Mouse (Mus musculus): Measurements from ENCODE around the gene Uqcc2. TPM values are rescaled to one million over a fixed set of nuclear protein-coding genes. Genes with fewer than 3 reads are reported as not detected.

Uqcc2 gene
- polyA plus RNA-seq, 1 experiment from 2014 or later = 353 TPM

DNA sequence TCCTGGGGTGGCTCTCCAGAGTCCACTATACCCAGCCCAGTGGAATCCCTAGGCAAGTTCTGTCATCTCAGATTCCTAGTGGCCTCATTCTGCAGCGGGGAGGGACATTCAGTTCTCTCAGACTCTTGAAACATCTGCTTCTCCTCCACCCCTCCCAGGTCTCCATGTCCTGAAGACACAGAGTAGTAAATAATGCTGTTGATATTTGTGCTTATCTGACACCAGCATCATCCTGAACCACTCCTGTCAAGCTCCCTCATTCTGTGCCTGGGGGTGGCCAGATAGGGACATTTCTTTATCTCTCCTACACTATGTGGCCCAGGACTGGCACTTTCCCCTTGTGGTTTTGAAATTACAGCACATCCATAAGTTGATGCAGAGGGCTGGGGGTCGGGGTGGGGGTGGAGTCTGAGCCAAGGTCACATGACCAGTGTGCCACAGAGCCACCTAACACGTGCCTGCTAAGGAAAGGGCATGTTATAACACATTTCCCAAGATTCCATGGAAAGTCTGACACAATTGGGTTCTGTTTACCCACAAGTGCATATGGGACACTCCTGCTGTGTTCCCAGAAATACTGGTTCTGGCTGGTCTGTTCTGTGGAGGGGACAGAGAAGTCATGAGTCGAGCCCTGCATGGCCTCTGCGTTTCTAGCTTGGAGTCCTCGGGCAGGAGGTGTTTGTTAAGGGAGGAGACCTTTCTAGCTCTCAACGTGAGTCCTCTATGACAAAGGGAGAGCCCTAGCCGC is 19.4 kb upstream of the Uqcc2 start:
- 61% methylated on average over 8 of the region's 8 CpGs for WGBS
- Histone ChIP-seq H3K36me3 (ENCODE audit: control insufficient read depth, insufficient read depth, low read length) (no peaks in the 10 kb centered on the region), H3K4me3 (replicated peaks; ENCODE audit: low read depth, low read length) (no peak overlapping the region), H3K9me3 (ENCODE audit: control insufficient read depth, low read length) (no peaks in the 10 kb centered on the region), H3K27me3 (ENCODE audit: control insufficient read depth, insufficient read depth, low read length) (no peaks in the 10 kb centered on the region), H3K9ac (replicated peaks; ENCODE audit: low read length) (no peak overlapping the region), H3K27ac (replicated peaks; ENCODE audit: low read depth, low read length) (no peak overlapping the region), H3K4me1 (ENCODE audit: control insufficient read depth, insufficient read depth, low read length) (peaks cover 10% of the 10 kb centered on the region), H3K4me2 (ENCODE audit: low read length) (no peak overlapping the region)
- DNase-seq = no peak
- ATAC-seq (ENCODE audit: low FRiP score, low TSS enrichment) = no peak

DNA sequence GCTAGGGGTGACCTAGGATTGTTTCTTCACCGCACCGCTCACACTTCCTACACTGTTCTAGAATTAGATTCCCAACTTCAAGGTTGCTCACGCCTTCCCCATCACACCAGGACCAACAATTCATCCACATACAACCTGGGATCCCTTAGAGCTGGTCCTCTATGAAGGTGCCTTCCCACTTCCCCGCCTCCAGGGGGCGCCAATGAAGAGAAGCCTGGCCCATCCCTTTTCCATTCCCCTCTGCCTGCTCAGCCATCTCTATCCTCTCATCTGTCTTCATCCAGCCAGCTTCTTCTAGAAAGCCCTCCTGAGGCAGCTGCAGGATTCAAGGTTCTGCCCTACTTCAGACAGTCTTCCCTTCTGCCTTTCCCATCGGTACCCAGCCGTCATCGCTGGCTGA is 17.7 kb upstream of the Uqcc2 start:
- no peaks in the 10 kb centered on the region for H3K36me3 ChIP-seq (ENCODE audit: control insufficient read depth, insufficient read depth, low read length)
- no peak overlapping the region for H3K4me2 ChIP-seq (ENCODE audit: low read length)
- H3K9ac ChIP-seq (replicated peaks; ENCODE audit: low read length) = no peak overlapping the region
- H3K9me3 ChIP-seq (ENCODE audit: control insufficient read depth, low read length) = no peaks in the 10 kb centered on the region
- H3K27ac ChIP-seq (replicated peaks; ENCODE audit: low read depth, low read length) = no peak overlapping the region
- no peak for DNase-seq
- H3K27me3 ChIP-seq (ENCODE audit: control insufficient read depth, insufficient read depth, low read length) = no peaks in the 10 kb centered on the region
- no peak for ATAC-seq (ENCODE audit: low FRiP score, low TSS enrichment)
- WGBS = 70% methylated on average over 8 of the region's 8 CpGs
- no peak overlapping the region for H3K4me3 ChIP-seq (replicated peaks; ENCODE audit: low read depth, low read length)
- H3K4me1 ChIP-seq (ENCODE audit: control insufficient read depth, insufficient read depth, low read length) = peaks cover 12% of the 10 kb centered on the region

- ATAC-seq (ENCODE audit: low FRiP score, low TSS enrichment) = no peak
- H3K9ac ChIP-seq (replicated peaks; ENCODE audit: low read length) = no peak overlapping the region
- no peaks in the 10 kb centered on the region for H3K27me3 ChIP-seq (ENCODE audit: control insufficient read depth, insufficient read depth, low read length)
- no peak overlapping the region for H3K4me3 ChIP-seq (replicated peaks; ENCODE audit: low read depth, low read length)
- no peak overlapping the region for H3K4me2 ChIP-seq (ENCODE audit: low read length)
- no peak for DNase-seq
- H3K36me3 ChIP-seq (ENCODE audit: control insufficient read depth, insufficient read depth, low read length) = no peaks in the 10 kb centered on the region
- H3K27ac ChIP-seq (replicated peaks; ENCODE audit: low read depth, low read length) = no peak overlapping the region
- peaks cover 15% of the 10 kb centered on the region for H3K4me1 ChIP-seq (ENCODE audit: control insufficient read depth, insufficient read depth, low read length)
- WGBS = 77% methylated on average over 7 of the region's 7 CpGs
- no peaks in the 10 kb centered on the region for H3K9me3 ChIP-seq (ENCODE audit: control insufficient read depth, low read length)
Observed at GRCm38 (mm10) chr17:27150871-27151270, 17.2 kb upstream of the Uqcc2 start.

- H3K9me3 ChIP-seq (ENCODE audit: control insufficient read depth, low read length) = no peaks in the 10 kb centered on the region
- ATAC-seq (ENCODE audit: low FRiP score, low TSS enrichment) (no peak), DNase-seq (no peak)
- no peaks in the 10 kb centered on the region for H3K36me3 ChIP-seq (ENCODE audit: control insufficient read depth, insufficient read depth, low read length)
- no peaks in the 10 kb centered on the region for H3K27me3 ChIP-seq (ENCODE audit: control insufficient read depth, insufficient read depth, low read length)
- H3K27ac ChIP-seq (replicated peaks; ENCODE audit: low read depth, low read length) = no peak overlapping the region
- peaks cover 23% of the 10 kb centered on the region for H3K4me1 ChIP-seq (ENCODE audit: control insufficient read depth, insufficient read depth, low read length)
- H3K4me3 ChIP-seq (replicated peaks; ENCODE audit: low read depth, low read length) = no peak overlapping the region
- no peak overlapping the region for H3K4me2 ChIP-seq (ENCODE audit: low read length)
- no peak overlapping the region for H3K9ac ChIP-seq (replicated peaks; ENCODE audit: low read length)
- 32% methylated on average over 8 of the region's 8 CpGs for WGBS
Observed at GRCm38 (mm10) chr17:27146323-27146923, 12.7 kb upstream of the Uqcc2 start.

- H3K27me3 ChIP-seq (ENCODE audit: control insufficient read depth, insufficient read depth, low read length) = no peaks in the 10 kb centered on the region
- H3K4me2 ChIP-seq (ENCODE audit: low read length) = no peak overlapping the region
- peaks cover 35% of the 10 kb centered on the region for H3K4me1 ChIP-seq (ENCODE audit: control insufficient read depth, insufficient read depth, low read length)
- DNase-seq (no peak), ATAC-seq (ENCODE audit: low FRiP score, low TSS enrichment) (no peak)
- no peak overlapping the region for H3K27ac ChIP-seq (replicated peaks; ENCODE audit: low read depth, low read length)
- no peak overlapping the region for H3K9ac ChIP-seq (replicated peaks; ENCODE audit: low read length)
- no peaks in the 10 kb centered on the region for H3K9me3 ChIP-seq (ENCODE audit: control insufficient read depth, low read length)
- 79% methylated on average over 4 of the region's 4 CpGs for WGBS
- H3K4me3 ChIP-seq (replicated peaks; ENCODE audit: low read depth, low read length) = no peak overlapping the region
- H3K36me3 ChIP-seq (ENCODE audit: control insufficient read depth, insufficient read depth, low read length) = no peaks in the 10 kb centered on the region
Observed at GRCm38 (mm10) chr17:27144152-27144551, 10.4 kb upstream of the Uqcc2 start.

- H3K9me3 ChIP-seq (ENCODE audit: control insufficient read depth, low read length) = no peaks in the 10 kb centered on the region
- DNase-seq (no peak), ATAC-seq (ENCODE audit: low FRiP score, low TSS enrichment) (no peak)
- no peak overlapping the region for H3K27ac ChIP-seq (replicated peaks; ENCODE audit: low read depth, low read length)
- H3K4me3 ChIP-seq (replicated peaks; ENCODE audit: low read depth, low read length) = no peak overlapping the region
- 67% methylated on average over 10 of the region's 10 CpGs for WGBS
- no peaks in the 10 kb centered on the region for H3K36me3 ChIP-seq (ENCODE audit: control insufficient read depth, insufficient read depth, low read length)
- H3K9ac ChIP-seq (replicated peaks; ENCODE audit: low read length) = no peak overlapping the region
- no peaks in the 10 kb centered on the region for H3K27me3 ChIP-seq (ENCODE audit: control insufficient read depth, insufficient read depth, low read length)
- no peak overlapping the region for H3K4me2 ChIP-seq (ENCODE audit: low read length)
- peaks cover 40% of the 10 kb centered on the region for H3K4me1 ChIP-seq (ENCODE audit: control insufficient read depth, insufficient read depth, low read length)
Observed at GRCm38 (mm10) chr17:27141971-27142450, 8.3 kb upstream of the Uqcc2 start.

- no peaks in the 10 kb centered on the region for H3K9me3 ChIP-seq (ENCODE audit: control insufficient read depth, low read length)
- H3K36me3 ChIP-seq (ENCODE audit: control insufficient read depth, insufficient read depth, low read length) = no peaks in the 10 kb centered on the region
- peaks cover 34% of the 10 kb centered on the region for H3K4me1 ChIP-seq (ENCODE audit: control insufficient read depth, insufficient read depth, low read length)
- H3K27me3 ChIP-seq (ENCODE audit: control insufficient read depth, insufficient read depth, low read length) = no peaks in the 10 kb centered on the region
- no peak overlapping the region for H3K9ac ChIP-seq (replicated peaks; ENCODE audit: low read length)
- ATAC-seq (ENCODE audit: low FRiP score, low TSS enrichment) (no peak), DNase-seq (peak; percentile 48)
- no peak overlapping the region for H3K4me2 ChIP-seq (ENCODE audit: low read length)
- H3K4me3 ChIP-seq (replicated peaks; ENCODE audit: low read depth, low read length) = no peak overlapping the region
- peak overlapping the region; percentile 67 for H3K27ac ChIP-seq (replicated peaks; ENCODE audit: low read depth, low read length)
- WGBS = 34% methylated on average over 9 of the region's 9 CpGs
Observed at GRCm38 (mm10) chr17:27140262-27140661, 6.5 kb upstream of the Uqcc2 start.

DNA sequence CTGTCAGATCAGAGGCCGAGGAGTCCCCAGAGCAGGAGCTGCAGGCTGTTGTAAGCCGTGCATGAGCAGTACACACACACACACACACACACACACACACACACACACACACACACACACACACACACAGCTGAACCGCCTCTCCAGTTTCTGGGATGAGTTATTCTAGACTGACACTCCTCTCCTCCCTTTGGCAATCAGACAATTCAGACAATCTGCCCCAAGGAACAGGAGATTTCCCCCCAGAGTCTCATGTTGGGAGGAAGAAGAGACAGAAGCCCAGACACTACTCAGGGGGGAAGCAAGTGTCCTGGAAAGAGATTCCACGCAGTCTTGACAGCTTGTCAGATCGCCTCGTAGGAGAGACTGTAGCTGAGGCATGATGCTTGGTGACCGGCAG is 5.6 kb upstream of the Uqcc2 start:
- Histone ChIP-seq H3K4me1 (ENCODE audit: control insufficient read depth, insufficient read depth, low read length) (peaks cover 30% of the 10 kb centered on the region), H3K36me3 (ENCODE audit: control insufficient read depth, insufficient read depth, low read length) (no peaks in the 10 kb centered on the region), H3K27me3 (ENCODE audit: control insufficient read depth, insufficient read depth, low read length) (no peaks in the 10 kb centered on the region), H3K4me3 (replicated peaks; ENCODE audit: low read depth, low read length) (no peak overlapping the region), H3K4me2 (ENCODE audit: low read length) (no peak overlapping the region), H3K9ac (replicated peaks; ENCODE audit: low read length) (no peak overlapping the region), H3K9me3 (ENCODE audit: control insufficient read depth, low read length) (no peaks in the 10 kb centered on the region), H3K27ac (replicated peaks; ENCODE audit: low read depth, low read length) (peak overlapping the region; percentile 67)
- DNase-seq (peak; percentile 42), ATAC-seq (ENCODE audit: low FRiP score, low TSS enrichment) (no peak)
- 41% methylated on average over 7 of the region's 7 CpGs for WGBS

DNA sequence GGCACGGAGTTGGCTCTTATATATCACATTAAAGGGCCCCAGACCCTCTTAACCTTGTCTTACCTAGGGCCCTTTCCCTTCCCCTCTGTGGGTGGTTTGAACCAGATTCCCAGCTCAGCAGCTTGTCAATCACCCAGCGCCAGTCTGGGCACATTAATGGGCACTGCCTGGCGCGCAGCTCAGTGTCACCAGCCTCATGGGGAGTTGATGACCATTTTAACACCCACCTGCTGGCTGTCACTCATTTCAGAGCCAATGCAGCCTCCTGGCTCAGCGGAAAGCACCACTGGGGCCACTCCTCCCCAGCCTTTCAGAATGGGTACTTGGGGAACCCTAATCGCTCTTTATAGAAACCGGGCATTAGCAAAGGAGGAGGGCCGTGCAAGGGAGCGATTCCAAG is 4.7 kb upstream of the Uqcc2 start:
- H3K4me2 ChIP-seq (ENCODE audit: low read length) = no peak overlapping the region
- H3K27ac ChIP-seq (replicated peaks; ENCODE audit: low read depth, low read length) = no peak overlapping the region
- no peaks in the 10 kb centered on the region for H3K9me3 ChIP-seq (ENCODE audit: control insufficient read depth, low read length)
- H3K27me3 ChIP-seq (ENCODE audit: control insufficient read depth, insufficient read depth, low read length) = no peaks in the 10 kb centered on the region
- H3K9ac ChIP-seq (replicated peaks; ENCODE audit: low read length) = no peak overlapping the region; the same call in 1 of the 2 replicates
- no peak overlapping the region for H3K4me3 ChIP-seq (replicated peaks; ENCODE audit: low read depth, low read length)
- peaks cover 28% of the 10 kb centered on the region for H3K4me1 ChIP-seq (ENCODE audit: control insufficient read depth, insufficient read depth, low read length)
- 67% methylated on average over 9 of the region's 9 CpGs for WGBS
- DNase-seq (no peak), ATAC-seq (ENCODE audit: low FRiP score, low TSS enrichment) (no peak)
- no peaks in the 10 kb centered on the region for H3K36me3 ChIP-seq (ENCODE audit: control insufficient read depth, insufficient read depth, low read length)

Measured in midbrain, embryonic 14.5 days (tissue).